Comparison of ENCODE assay signal across 8 mouse cellular contexts in genomic region chr4:135920304-135921241, GRCm38 (mm10). TPM values are rescaled to one million over a fixed set of nuclear protein-coding genes. Genes with fewer than 3 reads are reported as not detected.
DNase-seq lines count a peak whose midpoint lies in the region; ATAC-seq lines count a peak whose summit lies in the region.

TSS of gene Fuca1 (plus strand) at chr4:135920735.

- no peaks in the 10 kb centered on the region; the same call in 1 of the 2 replicates for H3K36me3 ChIP-seq in lung, embryonic 16.5 days (ENCODE audit: control insufficient read depth, insufficient read depth, low read length)

- peak within 1 kb of the TSS; percentile 94 for H3K4me2 ChIP-seq in lung, embryonic 16.5 days (ENCODE audit: low read depth, low read length)

- 2% methylated on average over 60 of the region's 60 CpGs for WGBS in lung, embryonic 16.5 days

- H3K27me3 ChIP-seq in lung, embryonic 16.5 days (ENCODE audit: control insufficient read depth, insufficient read depth, low read depth, low read length) = no peaks in the 10 kb centered on the region

- H3K4me3 ChIP-seq in lung, embryonic 16.5 days (ENCODE audit: low read length) = peak within 1 kb of the TSS; percentile 84

- peak; percentile 83 for DNase-seq in MEL-GATA-1-ER (ENCODE audit: extremely low read depth, low read depth)
- DNase-seq in cerebellum, adult 8-10 months = peak; percentile 97
- peak; percentile 94 for DNase-seq in forelimb bud, embryonic 11.5 days (ENCODE audit: low read depth, low spot score)
- peak; percentile 94 for DNase-seq in layer of hippocampus, adult 9-10 months (ENCODE audit: low spot score)
- DNase-seq in ovary, postnatal 10 days (ENCODE audit: low spot score) = peak; percentile 89
- peak; percentile 96 to 98 for DNase-seq in thymus, postnatal 10 days (ENCODE audit: low spot score in 2 of 2)

- ATAC-seq in hematopoietic stem cell, adult 5-6 weeks (replicated peaks in 1 of 2; ENCODE audit: insufficient read depth in 1 of 2, low FRiP score in 2 of 2, low TSS enrichment in 1 of 2, low read depth in 1 of 2, poor library complexity in 2 of 2, severe bottlenecking in 2 of 2) = peak; percentile 87 to 94
- peak; percentile 98 for ATAC-seq in lung, embryonic 16.5 days (ENCODE audit: low read depth)

- peaks cover 7% of the 10 kb centered on the region for H3K4me1 ChIP-seq in lung, embryonic 16.5 days (replicated peaks; ENCODE audit: control insufficient read depth, insufficient read depth, low read length)

- peak within 1 kb of the TSS; percentile 75 for H3K27ac ChIP-seq in lung, embryonic 16.5 days (ENCODE audit: low read length)

- H3K9ac ChIP-seq in lung, embryonic 16.5 days (ENCODE audit: low read length) = peak within 1 kb of the TSS; percentile 83

- H3K9me3 ChIP-seq in lung, embryonic 16.5 days (ENCODE audit: control insufficient read depth, low read length) = no peaks in the 10 kb centered on the region

RNA-seq across cellular contexts. Expression of gene Fuca1, which starts in this region (rescaled TPM):
- 99.5 and 155 TPM in 2 replicates for total RNA-seq in hematopoietic stem cell, adult 5-6 weeks (2017)
- 76.4 and 94.8 TPM in 2 replicates for polyA plus RNA-seq in lung, embryonic 16.5 days (2015; fragmentation: Nextera tagmentation; extraction: Ambion mirVana)

Comparison
In these comparisons a context has a peak if more than half of its experiments do, and no peak if none do; other contexts are left out.
1. Peak in every context shown above with its lines: DNase-seq, ATAC-seq, H3K4me3 ChIP-seq and H3K27ac ChIP-seq.